Mouse (Mus musculus) cerebellum, postnatal 4 days (tissue): ENCODE results near the gene Serinc5.

Source experiments
- DNase-seq, 2 experiments: peaks; one replicate each; pipeline ENCODE4 v3.0.0; 2022; ENCODE audit warnings: low spot score in 2 of 2, mixed read lengths in 1 of 2

Gene Serinc5

DNA sequence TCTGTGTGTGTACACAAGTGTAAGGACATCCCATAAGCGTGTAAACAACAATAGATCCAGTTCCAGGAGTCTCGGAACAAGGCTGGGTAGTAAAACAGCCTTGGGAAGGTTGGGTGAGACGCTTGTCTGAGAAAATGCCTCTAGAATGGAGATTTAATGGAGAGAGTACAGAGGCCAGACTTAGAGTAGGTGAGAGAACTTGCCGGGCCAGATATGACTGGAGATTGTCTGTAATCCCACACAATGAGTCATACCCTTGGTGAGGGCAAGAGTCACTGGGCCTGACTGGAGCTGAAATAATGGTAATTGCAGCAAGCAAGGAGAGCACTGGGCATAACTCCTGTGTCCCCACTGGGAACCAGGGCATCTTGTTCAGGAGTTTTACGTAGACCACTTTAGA is 2.2 kb downstream of the Serinc5 start:
- no peak for DNase-seq

DNA sequence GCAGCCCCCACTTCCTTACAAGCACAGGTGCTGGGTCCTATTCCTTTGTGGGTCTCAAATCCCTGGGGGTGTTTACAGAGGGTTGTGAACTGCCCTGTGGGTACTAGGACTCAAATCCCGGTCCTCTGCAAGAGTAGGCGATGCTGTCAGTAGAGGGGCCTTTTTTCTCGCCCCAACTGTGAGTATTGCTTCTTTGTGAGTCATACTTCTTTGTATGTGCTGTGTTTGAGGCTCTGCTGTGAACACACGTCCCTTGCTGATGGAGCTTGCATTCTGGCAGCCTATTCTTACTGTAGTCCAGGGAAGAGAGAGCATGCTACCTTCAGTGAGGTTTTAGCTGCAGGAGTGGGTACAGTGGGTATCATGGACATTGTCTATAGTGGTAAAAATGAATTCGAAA is 4.3 kb downstream of the Serinc5 start:
- no peak for DNase-seq

DNA sequence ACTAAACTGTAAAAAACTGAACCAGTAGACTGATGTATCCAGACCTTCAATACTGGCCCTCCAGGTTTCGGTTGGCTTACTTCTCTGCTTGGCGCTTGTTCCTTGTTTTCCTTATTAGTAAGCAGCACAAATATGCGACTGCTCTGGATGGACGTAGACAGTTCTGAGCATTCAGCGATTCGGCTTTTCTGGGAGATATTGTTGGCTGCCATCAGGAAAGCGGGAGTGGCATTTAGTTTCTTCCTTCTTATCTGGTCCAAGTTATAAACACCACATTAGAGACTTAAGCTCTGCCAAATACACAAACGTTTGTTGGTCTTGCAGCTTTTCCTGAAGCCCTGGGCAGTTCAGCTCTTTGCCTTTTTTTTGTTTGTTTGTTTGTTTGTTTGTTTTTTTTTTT is 5.6 kb downstream of the Serinc5 start:
- DNase-seq, result no peak

DNA sequence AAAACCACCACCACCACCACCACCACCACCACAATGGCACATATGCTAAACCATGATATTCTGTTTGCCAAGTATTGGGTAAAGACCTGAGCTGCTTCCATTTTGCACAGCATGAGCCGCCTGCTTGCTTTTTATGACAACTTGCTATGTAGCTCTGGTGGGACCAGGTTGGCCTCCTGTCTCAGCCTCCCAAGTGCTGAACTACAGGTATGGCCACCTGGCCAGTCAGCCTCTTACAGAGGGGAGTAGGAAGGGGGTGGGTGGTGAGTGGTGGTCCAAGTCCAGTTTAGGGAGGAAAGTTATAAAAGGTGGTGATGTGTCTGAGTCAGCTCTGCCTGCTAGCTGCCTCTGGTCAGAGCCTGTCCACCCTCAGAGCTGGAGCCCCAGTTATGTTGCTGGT is 15.3 kb downstream of the Serinc5 start:
- peak in 1 of 2 experiments; percentile 13 for DNase-seq

DNA sequence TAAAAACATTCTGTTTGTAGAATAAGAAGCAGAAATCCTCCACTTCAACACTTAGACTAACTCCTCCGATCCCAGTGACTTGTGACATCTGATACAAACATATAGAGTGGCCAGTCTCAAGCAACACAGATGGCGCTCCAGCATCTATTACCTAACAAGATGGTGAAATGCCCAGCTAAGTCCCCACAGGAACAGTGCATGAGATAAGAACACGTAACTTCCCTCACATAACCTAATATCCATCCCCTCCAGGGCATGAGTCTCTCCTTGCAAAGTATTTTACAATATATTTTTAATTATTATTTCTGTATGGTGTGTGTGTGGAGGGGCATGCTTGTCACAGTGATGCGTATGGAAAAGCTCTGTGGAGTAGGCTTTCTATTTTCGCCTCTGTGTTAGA is 15.8 kb downstream of the Serinc5 start:
- DNase-seq, result no peak

DNA sequence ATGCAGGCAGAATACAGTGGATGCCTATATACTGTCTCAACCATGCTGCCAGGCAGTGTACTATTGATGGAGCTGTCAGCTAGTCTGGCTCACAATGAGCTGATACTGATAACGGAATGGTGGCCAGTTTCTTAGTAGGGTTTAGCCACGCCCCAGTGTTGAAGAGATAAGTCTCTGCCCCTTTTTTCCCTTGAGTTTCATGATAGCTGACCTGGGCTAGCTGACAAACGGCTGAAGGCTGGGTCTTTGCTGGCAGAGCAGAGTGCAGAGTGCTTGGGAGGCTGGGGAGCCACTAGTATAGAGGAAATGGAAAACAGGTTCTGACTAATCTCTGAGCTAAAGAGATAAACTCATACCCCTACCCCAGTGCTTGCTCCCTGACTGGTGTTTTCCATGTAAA is 18.6 kb downstream of the Serinc5 start:
- DNase-seq, result no peak

DNA sequence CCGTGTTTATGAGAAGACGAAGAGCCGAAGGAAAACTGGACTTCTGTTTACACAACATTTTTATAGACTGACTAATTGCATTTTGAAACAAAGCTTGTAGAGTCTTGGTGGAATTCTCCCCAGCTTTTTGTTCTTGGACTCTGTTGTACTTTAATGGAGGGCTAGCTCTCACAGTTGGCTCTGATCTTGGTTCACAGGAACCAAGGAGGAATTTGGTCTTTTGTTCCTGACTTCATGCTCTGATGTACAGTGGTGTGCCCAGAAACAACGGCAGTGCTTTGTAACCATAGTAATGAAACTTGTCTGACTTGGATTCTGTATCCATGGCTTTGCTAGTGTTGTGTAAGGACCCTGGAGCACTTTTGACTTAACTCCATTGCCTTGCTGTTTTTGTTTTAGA is 20.6 kb downstream of the Serinc5 start:
- DNase-seq, result no peak

DNA sequence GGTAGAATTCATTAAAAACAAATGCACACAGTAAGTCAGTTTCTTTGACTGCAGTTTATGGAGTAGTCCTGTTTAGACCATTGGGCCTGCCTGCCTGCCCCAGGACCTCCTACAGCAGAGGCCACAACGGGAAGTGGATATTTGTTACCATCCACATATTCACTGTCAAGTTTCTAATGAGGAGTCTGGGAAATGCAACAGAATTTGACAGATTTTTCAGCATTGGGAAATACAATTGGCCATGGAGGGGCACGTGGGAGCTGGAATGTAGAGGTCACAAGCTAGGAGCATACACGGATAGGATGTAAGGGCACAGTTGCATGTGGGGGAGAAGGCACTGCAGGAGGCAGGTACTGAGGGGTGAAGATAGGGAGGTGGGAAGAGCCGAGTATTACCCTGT is 21.7 kb downstream of the Serinc5 start:
- no peak for DNase-seq

DNA sequence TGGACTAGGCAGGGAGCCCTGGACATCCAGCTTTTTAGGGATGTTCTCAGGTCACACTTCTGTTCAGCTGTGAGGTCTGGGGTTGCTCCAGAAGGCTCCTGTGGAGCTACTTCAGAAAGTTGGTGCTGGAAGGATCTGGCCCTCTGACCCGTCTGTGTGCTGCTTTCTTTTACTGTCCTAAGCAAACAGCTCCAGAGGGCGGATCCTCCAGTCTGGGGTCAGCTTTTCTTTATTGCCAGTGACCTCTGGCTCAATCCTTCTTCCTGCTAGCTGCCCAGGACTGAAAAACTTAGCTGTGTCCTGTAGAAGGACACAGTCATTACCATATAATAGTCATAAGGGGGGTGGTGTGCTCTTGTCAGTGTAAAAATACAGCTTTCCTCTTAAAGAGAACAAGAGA is 24.1 kb downstream of the Serinc5 start:
- no peak for DNase-seq

DNA sequence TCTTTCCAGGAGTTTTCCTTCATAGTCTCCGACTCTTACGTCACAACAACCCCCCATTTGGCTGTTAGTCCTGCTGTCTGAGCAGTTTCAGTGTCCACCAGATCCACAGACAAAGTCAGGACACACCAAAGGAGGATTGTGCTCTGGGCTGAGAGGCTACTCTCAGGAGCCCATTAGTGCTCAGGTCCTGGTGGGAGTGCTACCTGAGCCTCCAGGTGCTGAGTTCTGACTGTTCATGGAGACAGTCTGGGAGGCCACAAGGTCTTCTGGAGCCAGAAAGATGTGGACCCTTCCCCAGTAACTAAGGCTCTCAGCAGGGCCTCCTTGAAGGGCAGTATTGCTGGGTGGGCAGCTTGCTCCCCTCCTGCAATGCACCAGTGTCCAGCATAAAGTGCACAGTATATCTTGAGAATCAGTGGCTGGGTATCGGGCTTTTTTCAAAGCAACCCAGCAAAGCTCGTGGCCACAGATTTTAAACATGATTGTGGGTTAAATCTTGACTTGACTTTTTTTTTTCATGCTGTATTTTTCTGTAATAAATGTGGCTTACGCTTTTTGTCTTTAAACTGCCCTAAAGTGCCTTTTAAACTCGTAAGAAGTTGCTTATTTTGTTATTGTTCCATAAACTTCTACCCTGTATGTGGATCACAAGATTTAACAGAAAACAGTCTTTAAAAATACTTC is 25.5 kb downstream of the Serinc5 start:
- DNase-seq, result no peak

DNA sequence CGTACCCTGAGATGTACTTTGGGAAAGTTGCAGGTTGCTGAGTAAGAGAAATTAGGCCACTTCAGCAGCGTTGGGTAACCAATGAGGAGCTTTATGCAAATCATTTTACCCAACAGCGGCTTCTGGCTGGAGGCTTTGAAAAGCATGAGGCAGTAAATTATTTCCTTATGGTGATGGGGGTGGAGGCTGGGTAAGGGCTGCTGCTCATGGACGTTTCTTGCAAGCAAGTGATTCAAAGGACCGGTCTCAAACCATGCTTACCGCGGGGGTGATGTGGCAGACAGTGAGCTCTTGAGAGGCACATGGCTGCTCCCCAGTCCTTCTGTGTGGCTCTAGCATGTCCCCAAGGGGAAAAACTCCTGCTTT is 26.0 kb downstream of the Serinc5 start:
- peak in 1 of 2 experiments; percentile 13 for DNase-seq

DNA sequence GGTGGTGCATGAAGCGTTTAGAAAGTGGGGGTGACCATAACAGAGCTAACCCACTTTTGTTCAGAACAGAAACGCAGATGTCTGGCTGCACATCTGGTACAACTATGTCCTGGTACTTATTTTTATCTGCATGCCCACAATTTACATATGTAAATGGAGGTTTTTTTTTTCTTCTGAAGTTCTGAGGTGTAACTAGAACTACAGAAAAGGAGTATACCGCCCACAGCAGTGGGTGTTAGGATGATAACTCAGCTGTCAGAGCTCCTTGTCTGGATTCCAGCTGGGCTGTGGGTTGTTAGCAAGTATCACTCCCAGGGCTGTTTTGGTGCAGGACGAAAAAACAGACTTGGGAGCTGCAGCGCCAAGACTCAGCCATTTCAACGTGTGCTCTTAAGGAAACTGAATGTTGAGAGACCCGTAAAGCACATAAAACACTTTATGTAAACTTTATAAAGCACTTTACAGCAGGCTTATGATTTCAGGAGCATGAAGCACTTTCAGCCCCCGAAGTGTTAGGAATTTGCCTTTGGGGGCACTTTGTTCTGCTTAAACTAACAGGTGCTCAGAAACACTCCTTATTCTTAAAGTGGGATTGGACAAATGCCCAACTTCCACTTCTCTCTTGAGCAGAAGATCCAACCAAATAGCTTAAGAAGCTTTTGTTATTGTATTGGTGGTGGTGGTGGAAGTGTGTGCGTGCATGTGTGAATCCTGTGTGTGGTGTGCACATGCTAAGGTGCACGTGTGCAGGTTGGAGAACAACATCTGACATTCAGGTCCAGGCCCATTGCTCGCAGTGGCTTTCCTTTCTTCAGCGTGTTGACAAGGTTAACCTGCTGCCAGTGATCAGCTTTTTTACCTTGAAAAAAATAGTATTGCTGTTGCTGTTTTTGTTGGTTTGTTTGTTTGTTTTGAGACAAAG is 28.5 kb downstream of the Serinc5 start:
- no peak for DNase-seq

DNA sequence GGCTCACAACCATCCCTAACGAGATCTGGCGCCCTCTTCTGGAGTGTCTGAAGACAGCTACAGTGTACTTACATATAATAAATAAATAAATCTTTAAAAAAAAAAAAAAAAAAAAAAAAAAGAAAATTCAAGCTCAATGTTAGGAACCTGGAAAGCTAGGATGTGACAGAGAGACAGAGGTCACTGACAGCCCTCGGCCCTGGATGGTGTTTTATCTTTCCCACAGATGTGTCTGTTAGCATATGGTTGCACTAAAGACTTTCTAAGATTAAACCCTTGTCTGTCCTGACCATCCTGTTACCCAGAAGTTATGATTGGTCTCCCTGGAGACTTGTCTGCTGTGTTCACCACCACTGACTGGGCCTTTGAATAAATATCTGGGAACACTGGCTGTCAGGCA is 33.3 kb downstream of the Serinc5 start:
- no peak for DNase-seq

DNA sequence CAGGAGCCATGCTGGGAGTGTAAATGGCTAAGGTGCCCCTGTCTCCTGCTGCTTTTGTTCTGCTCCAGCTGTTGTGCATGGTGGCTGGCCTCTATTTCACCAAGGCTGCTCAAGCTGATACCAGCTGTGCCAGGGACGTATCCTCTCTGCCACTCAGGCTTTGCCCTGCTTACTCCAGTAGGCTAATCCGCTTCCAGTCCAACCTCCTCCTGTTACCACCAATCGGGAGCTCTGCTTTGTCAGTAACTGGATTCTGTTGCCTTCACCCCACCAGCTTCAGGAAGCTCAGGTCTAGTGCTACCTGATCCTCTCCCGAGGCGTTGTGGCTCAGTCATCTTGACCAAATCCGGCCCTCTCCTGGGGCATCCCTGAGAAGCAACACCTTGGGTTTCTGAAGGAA is 33.9 kb downstream of the Serinc5 start:
- DNase-seq, result no peak

DNA sequence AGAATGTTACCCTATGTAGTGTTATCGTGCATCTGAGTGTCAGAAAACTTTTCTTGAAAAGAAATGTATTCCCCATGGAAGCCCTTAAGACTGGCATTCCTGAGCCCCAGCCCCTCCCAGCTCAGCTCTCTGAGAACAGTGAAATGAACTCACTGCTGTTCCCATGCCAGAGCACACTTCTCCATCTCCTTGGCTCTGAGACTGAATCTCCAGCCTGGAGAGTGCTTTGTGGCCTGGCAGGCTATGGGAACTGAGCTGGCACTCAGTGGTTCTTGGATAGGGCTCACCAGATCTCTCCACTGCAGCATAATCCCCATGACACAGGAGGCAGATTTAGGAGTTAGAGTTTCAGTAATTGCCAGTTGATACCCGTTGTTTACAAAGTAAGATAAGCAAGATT is 36.8 kb downstream of the Serinc5 start:
- no peak for DNase-seq

DNA sequence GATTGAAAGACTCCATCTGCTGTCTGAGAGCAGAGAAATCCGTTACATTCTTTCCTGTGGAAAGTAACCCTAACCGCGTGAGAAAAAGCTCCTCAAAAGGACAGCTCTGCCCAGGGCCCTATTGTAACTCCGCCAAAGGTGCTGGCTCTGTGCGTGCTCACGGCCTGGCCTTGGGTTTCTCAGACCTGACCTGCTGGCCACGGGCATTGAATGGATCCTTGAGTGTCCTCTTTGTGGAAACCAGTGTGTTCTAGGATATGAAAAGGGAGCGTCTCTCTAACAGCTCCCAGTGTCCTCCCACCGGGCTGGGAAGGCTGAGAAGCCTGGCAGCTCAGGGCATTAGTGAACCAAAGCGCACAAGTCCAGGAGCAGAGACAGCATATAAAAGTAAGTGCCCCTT is 38.2 kb downstream of the Serinc5 start:
- no peak for DNase-seq

DNA sequence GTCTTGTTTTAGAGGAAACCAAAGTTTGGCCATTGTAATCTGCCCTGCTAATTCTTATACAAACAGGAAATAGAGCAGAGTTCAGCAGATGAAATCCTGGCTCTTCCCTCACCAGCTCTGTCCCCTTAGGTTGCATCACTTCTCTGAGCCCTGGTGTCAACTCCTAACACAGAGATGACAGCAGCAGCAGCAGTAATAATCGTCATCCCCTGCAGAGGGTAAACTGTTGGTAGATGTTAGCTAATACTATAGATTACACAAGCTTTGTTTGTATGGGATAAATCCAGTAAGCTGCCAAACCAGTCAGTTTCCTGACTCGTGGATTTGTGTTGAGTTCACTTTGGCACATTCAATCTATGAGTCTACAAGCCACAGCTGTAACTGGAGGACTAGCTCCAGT is 40.1 kb downstream of the Serinc5 start:
- DNase-seq, result no peak

DNA sequence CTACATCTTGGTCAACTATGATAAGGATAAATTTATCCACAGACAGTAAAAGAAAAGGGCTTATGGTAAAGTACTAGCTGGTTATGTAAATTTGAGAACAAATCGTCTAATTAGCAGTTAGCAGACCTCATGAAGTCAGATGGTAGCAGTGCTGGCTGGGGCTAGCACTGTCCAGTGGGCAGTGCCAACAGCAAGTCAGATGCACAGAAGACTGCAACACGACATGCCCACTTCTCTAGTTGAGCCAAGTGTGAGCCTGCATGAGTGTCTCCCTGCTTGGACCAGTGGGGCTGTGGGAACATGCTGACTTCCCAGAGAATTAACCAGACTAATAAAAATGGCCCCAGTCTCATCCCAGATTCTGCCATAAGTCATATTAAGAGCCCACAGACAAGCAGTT is 41.6 kb downstream of the Serinc5 start:
- DNase-seq, result no peak

DNA sequence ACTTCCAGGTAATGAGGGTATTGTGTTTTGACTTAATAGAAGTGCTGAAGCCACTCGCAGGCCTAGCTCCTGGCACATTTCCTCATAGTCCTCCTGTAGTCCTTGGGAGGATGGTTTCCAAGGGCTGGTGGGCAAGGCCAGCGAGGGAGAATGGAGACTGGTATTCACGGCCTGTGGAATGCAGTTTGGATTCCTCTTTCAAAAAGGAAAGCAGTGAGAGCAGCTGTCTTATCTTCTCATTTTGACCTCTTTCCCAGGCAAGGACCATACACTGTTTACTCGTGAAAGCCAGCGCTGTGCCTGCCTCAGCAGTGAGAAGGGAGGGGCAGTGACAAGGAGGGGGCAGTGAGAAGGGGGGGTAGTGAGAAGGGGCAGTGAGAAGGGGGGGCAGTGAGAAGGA is 42.4 kb downstream of the Serinc5 start:
- DNase-seq, result no peak

DNA sequence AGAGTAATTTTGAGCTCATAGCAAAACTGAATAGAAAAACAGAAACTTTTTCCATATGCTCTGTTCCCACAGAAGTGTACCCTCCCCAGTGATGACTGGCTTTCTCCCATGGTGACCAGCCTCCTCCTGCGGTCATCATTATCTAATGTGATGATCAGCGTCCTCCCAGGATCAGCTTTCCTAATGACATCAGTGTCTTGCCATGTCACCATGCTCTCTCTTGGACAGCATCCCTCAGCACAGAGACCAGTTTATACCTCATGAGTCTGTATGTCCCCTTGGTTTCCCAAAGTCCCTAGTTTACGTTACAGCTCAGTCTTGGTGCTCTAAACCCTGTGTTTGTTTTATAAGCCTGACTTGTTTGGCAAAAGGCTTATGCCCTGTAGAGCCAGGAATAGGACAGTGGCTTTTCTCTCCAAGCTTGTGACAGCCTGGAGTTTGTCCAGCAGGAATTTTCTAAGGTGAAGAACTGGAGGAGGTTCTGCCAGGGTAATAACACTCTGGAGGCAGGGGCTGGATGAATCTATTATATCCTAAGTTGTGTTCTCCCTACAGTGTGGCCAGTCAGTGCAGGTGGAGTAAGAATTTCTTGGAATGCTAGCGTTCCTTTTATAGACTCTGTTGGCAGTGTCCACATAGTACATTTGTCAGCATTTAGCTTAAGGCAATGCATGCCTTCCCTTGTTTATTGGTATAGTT is 46.1 kb downstream of the Serinc5 start:
- DNase-seq, result no peak

DNA sequence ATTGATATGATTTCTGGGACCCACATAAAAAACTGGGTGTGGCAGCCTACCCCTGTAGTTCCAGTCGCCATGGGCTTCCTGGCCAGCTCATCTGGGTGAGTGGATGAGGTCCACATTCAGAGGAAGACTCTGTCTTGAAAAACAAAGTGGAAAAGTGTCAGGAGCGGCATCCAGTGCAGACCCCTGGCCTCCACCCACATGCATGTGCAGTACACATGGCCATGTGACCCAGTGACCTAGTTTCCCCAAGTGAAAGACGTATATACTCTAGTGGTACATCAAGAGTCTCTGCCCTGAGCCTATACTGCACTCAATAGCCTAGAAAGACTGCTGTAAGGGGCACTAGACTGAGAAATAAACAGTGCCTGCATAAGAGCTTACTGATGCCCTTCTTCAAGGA is 48.7 kb downstream of the Serinc5 start:
- no peak for DNase-seq

DNA sequence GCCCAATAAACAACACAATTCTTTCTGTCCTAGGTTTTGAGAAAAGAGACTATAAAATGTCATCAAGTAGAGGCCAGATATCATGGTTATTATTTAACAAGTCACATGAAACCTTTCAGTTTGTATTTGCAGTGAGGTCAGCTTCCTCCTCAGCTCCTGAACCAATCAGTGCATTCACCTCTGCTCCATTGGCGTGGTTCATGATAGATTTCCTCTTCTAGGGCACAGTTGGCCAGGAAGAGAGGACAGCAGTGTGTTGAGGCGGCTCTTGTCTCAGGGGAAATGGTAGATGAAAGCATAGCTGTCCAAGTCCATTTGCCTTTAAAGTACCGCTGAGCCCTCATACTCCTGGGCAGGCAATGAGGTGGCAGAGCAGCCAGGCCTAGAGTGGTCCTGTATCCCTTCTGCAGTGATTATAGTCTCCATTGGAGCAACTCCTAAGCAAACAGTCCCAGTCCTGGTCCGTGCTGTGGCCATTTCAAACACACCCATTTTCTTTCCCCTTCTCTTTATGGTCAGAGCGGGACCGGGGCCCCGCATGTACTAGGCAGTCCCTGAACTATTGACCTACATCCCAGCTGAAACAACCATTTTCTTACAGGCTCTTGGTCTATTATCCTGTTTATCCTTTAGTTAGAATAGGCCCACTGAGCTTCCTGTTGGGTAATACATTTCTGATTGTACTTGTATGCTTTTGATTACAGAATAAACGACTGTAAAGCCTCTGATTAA is 51.8 kb downstream of the Serinc5 start:
- DNase-seq, result no peak
